Mouse (Mus musculus) cortical plate, adult 2 months (tissue): ENCODE results near the gene Mras.

Experiments used
- CTCF ChIP-seq: fragments of 200-500 bp; IDR thresholded peaks from 2 replicates; pipeline ENCODE4 v1.5.1; 2011; ENCODE audit warnings: mild to moderate bottlenecking, control low read depth, low read length; ENCODE audit not compliant: insufficient read depth; ENCODE audit errors: extremely low read depth
- POLR2A ChIP-seq: fragments of 200-500 bp; IDR thresholded peaks from 2 replicates; pipeline ENCODE4 v1.6.1; 2011; ENCODE audit warnings: mild to moderate bottlenecking, low read length, control low read depth; ENCODE audit not compliant: insufficient read depth; ENCODE audit errors: extremely low read depth

- TF ChIP-seq POLR2A: no peak
- TF ChIP-seq CTCF: no peak
Measured at GRCm38 (mm10) chr9:99483191-99483590, 46.0 kb upstream of the Mras start.
